Mouse (Mus musculus): ENCODE data around the gene Drd1.

The Drd1 gene

GRCm38 (mm10) chr13:54055448-54055861, at the start of gene Drd1:
Drd1 (minus strand) TSS chr13:54055705.
- peak; percentile 43 to 79 for DNase-seq

- no peak for DNase-seq
Measured at GRCm38 (mm10) chr13:54103866-54104265, 48.4 kb upstream of the Drd1 start.

DNA sequence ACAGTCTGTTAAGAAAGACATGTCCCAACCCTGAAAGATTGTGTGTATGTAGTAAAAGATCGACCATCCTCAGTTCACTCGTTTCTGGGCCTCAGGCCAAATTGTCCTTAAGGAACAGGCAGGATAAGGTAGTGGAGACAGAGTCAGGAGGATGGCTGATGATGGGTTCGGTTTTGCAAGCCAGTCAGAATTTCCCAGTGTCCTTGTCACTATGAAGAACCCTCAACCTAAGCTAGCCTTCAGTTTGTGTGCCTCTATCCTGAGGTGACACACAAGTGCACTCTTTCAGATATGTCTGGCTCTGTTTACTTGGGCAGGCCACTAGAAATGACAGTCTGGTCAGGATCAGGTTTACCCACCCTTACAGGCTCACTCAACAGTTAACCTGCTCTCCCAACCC, 47.8 kb upstream of the Drd1 start:
- no peak for DNase-seq

- no peak for DNase-seq
Measured at GRCm38 (mm10) chr13:54102061-54102460, 46.6 kb upstream of the Drd1 start.

DNA sequence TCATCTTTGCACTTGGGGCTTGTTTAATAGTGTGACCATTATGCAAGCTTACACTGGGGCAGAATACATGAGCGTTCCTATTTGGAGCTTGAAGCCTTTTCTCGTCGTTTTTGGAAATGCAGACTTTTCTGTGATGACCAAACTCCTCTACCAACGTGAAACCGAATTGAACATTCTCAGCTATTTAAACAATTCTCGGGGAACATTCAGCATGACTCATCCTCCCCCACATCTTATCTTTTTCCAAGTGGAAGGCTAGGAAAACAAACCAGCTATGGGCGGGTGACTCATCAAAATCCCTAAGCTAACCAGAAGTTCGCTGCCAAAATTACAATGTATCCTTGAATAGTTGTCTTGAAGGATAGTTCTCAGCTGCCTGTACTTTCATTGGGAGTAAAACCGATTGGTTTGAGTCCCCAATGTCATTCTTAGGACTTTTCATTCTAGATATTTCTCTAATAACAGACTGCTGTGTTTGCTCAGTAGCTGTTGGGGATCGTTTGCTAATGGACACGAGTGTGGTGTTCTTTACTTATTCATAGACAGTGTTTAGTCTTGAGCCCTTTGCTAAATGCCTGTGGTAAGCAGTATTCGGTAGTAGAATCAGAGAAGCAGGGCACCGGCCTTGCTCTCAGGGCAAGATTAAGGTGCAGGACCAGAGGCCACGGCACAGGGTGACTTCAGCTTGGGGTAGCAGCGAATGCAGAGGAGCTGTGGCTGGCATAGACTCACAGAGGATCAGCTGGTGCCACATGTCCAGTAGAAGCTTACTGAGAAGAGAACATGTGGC, 45.7 kb upstream of the Drd1 start:
- no peak for DNase-seq

GRCm38 (mm10) chr13:54097797-54098196, 42.3 kb upstream of the Drd1 start:
- no peak for DNase-seq

GRCm38 (mm10) chr13:54097227-54097626, 41.7 kb upstream of the Drd1 start:
- DNase-seq = peak; percentile 26 to 33

- no peak for DNase-seq
Measured at GRCm38 (mm10) chr13:54095721-54096120, 40.2 kb upstream of the Drd1 start.

GRCm38 (mm10) chr13:54094963-54095362, 39.5 kb upstream of the Drd1 start:
- no peak for DNase-seq

GRCm38 (mm10) chr13:54094349-54094748, 38.8 kb upstream of the Drd1 start:
- no peak for DNase-seq

DNA sequence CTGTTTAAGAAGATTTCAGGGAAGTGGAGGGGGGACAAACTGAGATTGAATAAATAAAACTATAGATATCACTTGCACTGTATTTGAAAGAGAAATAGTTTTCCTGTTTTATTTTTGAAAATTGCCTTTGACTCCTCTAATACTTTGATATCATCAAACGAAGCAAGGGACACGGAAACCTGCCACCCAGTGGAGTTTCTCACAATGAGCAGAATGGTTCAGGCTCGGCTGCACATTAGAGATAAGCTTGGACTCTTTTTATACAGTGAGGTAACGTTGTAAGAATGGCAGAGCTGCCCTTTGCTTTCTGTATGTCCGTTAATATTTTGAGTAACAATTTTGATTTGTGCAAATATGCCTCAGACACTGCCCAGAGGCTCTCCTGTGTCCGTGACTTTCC, 36.2 kb upstream of the Drd1 start:
- DNase-seq = no peak

DNA sequence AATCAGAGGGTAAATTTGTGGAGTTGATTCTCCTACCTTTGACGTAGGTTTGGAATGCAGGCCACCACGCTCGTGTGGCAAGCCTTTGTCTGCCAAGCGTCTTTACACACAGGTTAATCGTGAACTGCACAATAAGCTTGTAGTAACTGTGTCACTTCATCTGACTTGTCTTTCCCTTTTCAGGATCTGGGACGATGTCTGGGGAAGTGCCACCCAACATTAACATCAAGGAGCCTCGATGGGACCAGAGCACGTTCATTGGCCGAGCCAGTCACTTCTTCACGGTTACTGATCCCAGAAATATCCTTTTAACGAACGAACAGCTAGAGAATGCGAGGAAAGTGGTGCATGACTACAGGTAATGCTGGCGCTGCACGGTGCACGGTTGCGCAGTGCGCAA, 29.8 kb upstream of the Drd1 start:
- no peak for DNase-seq

GRCm38 (mm10) chr13:54084826-54085225, 29.3 kb upstream of the Drd1 start:
- DNase-seq = no peak

DNA sequence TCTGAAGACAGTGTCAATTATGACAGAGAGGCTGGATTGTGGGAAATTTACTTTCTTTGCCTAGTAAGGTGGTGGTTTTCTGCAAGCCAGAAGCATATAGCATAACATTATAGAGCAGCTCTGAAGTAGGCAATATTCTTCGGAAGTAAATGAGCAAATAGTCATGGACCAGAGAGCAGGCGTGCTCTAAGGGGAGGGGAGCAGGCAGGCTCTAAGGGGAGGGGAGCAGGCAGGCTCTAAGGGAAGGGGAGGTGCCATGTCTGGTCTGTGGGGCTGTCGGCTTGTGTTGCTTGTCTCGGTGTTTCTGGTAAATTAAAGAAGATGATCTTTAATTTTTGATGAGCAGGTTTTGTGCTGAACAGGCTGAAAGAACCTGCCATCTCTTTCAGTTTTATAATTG, 28.7 kb upstream of the Drd1 start:
- no peak for DNase-seq

- DNase-seq = no peak
Measured at GRCm38 (mm10) chr13:54082946-54083345, 27.4 kb upstream of the Drd1 start.

DNA sequence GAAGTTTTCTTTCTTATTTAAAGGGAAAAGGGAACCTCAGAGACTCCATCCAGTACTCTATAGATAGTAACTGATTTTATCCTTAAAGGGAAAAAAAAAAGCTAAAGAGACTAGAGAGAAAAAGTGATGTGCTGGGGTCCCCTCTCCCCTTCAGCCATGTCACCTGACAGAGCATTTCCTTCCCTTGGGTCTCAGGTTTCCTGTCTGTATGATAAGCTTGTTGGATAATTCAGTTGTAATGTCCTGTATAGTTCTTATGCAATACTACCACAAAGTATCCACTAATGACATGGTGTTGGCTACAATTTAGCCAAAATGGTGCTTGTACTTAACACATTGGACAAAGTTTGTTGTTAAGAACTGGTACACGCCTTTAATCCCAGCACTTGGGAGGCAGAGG, 25.3 kb upstream of the Drd1 start:
- DNase-seq = no peak

DNA sequence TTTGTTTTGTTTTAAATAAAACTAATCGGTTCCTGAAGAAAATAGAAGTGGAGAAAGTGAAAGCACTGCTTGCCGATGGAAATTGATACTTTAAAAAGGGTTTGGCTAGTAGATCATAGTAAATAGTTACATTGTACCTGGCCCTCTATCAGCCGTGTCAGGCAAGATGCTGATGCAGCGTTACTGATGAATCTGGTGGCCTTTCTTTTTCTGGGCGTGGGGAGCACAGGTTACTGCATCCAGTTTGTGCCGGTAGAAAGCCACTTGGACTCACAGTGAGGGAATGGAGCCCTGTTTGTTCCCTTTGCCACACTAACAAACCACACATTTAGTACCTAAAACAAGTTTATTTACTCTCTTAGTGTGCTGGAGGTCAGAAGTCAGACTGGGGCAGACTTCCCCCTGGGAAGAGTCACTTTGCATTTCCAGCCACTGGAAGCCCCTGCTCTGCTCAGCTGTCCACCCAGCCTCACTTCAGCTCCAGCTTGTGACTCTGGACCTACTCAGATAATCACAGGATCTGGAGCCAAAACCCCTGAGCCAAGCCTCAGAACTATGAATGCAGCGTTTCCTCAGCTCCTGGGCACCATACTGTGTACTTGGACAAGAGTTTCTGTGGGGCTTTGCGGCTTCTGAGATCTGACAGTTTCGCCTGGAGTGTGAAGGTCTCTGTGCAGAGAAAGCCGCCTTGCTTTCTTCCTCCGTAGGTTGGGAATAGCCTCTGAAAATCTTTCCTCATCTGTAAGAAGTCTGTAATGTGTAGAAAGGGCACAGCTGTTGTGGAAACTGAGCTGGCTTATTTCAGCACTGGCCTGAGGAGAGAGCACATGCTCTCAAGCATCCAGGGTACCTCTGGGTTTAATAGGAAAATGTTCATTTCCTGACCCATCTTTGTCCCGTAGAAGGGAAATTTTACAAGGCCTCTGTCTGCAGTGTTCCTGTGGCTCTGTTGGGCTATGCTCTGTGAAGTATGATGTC, 24.6 kb upstream of the Drd1 start:
- DNase-seq = peak; percentile 54 to 84

DNA sequence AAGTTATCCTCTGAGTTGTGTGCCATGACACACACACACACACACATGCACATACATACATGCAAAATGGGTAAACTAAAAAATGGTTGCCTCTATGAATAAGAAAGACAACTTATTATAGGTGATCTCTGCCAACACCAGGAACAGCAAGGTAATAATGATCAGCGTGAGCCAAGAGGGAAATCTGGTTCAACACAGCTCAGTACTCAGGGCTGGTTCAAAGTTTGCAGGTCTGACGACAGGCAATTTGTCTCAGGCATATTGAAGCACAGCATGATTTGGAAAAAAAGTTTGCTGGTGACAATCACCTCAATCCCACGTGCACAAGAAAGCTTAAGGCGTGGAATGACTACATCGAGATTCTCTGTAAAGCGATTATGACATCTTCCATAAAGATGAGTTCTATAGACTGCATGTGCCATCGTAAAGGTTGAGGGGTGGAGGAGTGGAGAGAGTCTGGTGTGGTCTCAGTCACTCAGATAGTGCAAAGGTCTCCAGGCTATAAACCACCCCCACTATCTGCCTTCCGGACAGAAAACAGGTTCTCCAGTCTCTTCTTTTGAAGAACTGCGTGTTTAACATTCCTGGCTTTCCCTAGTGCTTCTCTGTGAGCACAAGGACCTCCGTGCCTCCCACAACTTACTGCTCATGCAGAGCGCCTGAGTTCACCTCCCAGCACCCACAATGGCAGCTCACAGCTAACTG, 22.1 kb upstream of the Drd1 start:
- DNase-seq = peak; percentile 28 to 66

DNA sequence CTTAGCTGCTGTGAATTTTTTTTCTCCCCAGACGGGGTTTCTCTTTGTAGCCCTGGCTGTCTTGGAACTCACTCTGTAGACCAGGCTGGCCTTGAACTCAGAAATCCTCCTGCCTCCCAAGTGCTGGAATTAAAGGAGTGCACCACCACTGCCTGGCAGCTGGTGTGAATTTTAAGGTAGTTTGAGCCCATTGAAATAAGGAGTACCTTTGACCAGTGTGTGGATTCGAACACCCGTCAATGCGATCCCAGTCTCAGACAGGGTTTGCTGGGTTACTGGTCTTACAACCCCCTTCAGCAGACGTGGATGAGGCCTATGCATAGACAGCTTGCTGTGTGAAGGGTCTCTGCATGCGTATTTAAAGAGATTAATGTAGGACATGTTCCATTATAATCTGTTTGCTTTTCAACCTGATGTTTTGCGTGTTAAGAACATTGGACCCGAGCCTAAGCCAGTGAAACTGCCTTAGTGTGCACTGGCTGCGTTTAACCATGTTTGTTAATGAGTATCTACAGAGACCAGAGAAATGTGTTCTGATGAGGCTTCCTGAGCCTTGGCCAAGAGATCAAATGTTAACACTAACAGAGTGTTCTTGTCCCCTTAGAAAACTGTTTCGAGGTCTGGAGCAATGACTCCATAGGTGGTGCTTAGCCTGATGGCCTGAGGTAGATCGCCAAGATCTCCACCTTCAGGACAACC, 21.4 kb upstream of the Drd1 start:
- DNase-seq = peak; percentile 62 to 88

- no peak for DNase-seq
Measured at GRCm38 (mm10) chr13:54076051-54076450, 20.5 kb upstream of the Drd1 start.

GRCm38 (mm10) chr13:54075416-54075815, 19.9 kb upstream of the Drd1 start:
- peak in 1 of 2 experiments; percentile 35 for DNase-seq

DNA sequence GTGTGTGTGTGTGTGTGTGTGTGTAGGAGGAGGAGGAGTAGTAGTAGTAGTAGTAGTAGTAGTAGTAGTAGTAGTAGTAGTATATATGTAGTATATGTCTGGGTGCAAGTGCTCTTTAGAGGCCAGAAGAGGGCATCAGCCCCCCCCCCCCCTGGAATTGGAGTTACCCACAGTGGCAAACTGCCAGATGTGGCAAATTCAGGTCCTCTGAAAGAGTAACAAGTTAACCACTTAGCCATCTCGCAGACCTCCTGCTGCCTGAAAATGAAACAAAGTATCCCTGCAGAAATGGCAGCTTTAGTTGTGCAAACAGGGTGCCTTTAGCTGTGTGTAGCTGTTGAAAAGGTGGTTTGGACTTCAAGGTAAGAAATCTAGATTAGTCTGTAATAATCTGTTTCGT, 18.0 kb upstream of the Drd1 start:
- DNase-seq = peak; percentile 65 to 67

Measured in kidney, postnatal 36 days (tissue).